Mouse (Mus musculus): Measurements from ENCODE around the gene Wdtc1. TPM values are rescaled to one million over a fixed set of nuclear protein-coding genes. Genes with fewer than 3 reads are reported as not detected.

Wdtc1 gene
- total RNA-seq, 4 experiments from 2014 or later, result 49.0 to 73.2 (median 60.2) TPM

DNA sequence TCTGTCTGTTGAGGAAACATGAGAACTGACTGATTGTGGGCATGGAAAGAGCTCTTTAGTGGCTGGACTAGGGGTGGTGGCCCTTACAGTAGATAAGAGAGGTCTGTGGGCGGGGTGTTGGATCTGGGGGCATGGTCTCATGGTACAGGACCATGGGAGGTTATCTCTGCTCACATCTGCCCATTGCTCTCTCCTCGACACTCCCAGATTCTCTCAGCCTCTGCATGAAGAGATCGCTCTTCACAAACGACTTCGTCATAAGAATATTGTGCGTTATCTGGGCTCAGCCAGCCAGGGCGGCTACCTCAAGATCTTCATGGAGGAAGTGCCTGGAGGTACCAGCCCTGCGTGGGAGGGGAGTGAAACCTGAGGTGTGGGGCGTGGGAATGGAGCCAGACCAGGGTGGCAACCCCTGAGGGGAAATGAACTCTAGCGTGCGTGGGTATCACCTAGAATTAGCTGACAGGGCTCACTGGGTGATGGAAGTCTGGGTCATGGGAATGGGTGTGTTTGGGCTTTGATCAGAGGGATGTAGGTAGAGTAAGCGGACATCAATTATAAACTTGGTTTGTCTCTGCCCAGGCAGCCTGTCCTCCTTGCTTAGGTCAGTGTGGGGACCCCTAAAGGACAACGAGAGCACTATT lies 105.4 kb downstream of the Wdtc1 start:
- DNase-seq, result no peak

DNA sequence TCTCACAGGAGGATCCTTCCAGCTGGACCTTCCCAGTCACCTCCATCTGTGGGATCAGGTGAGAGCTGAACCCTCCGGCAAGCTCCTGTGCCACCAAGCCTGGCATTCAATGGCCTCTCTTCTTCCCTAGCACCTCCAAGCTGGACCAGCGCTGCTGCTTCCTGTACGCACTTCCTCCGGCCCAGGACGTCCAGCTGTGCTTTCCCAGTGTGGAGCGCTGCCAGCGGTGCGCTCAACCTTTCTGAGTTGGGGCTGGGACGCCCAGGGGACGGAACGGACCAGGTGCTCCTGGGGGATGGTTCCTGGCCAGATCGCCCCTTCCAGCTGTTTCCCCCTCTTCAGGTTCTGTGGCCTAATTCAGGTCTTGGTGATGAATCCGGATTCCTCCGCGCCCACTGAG lies 106.2 kb downstream of the Wdtc1 start:
- no peak for DNase-seq

DNA sequence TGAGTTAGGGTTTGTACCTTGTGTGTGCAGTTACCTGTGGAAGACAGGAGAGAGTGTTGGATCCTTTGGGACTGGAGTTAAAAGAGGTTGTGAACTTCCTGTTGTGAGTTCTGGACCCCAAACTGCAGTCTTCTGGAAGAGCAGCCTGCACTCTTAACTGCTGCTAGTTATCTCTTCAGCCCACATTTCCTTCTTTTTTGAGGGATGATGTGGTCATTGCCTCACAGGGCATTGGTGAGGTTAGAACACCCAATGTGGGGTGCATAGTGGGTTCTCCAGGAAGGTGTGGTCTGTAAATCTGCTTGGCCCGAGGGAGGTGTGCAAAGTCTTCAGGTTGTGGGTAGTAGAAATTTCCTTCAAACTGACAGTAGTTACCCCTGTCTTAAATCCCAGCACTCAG lies 109.0 kb downstream of the Wdtc1 start:
- DNase-seq, result no peak

DNA sequence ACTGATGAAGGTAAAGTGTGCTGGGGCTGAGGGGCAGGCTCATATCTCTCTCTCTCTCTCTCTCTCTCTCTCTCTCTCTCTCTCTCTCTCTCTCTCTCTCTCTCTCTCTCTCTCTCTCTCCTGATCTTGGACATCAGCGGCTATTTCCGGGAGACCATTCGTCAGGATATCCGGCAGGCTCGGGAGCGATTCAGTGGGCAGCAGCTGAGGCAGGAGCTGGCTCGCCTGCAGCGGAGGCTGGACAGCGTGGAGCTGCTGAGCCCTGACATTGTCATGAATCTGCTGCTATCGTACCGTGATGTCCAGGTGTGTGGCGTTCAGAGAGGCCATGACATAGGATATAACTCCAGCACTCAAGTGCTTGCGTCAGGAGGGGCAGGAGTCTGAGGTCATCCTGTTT lies 109.7 kb downstream of the Wdtc1 start:
- DNase-seq, result no peak

DNA sequence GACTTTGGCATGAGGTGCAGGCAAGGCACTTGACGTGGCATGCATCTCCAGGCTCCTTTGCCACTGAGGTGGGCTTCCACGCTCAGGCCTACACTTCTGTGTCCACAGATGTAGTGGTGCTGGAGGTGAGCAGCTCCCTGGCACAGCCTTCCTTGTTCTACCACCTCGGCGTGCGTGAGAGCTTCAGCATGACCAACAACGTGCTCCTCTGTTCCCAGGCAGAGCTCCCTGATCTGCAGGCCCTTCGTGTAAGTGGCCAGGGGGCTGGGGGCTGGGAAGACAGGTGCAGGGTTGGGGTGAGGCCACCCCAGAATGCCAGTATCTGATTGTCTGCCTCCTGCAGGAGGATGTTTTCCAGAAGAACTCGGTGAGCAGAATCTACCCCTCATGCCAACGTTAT lies 110.6 kb downstream of the Wdtc1 start:
- DNase-seq, result no peak

Small RNA genes lying within 50 kb of the gene (microRNA-seq; reads per million reads assigned to microRNA genes)
- gene Mir5122, result 1.9 to 5.5 reads per million in 2 experiments

Other genes with a start within 250 kb of the Wdtc1 start
- gene Wasf2, start 223.0 kb downstream of the Wdtc1 start, total RNA-seq (2022), result 100 to 1,000 TPM; 105 to 158 (median 133) TPM
- 1 to 10 TPM in 2 of 4 experiments, under 1 TPM in 2; 0.86 to 1.8 (median 1.4) TPM for gene Cd164l2, start 141.3 kb downstream of the Wdtc1 start, total RNA-seq (2022)
- under 1 TPM in 1 of 4 experiments, not detected in 3; 0.66 TPM for gene Gpr3, start 140.9 kb downstream of the Wdtc1 start, total RNA-seq (2022)
- 10 to 100 TPM; 17.3 to 27.7 (median 19.2) TPM for gene Map3k6, start 112.7 kb downstream of the Wdtc1 start, total RNA-seq (2022)
- 1 to 10 TPM in 3 of 4 experiments, under 1 TPM in 1; 0.92 to 2.0 (median 1.1) TPM for gene Sytl1, start 90.4 kb downstream of the Wdtc1 start, total RNA-seq (2022)
- gene Tmem222, start 75.7 kb downstream of the Wdtc1 start, total RNA-seq (2022), result 10 to 100 TPM; 74.7 to 93.2 (median 83.1) TPM
- 10 to 100 TPM; 50.3 to 83.2 (median 63.5) TPM for gene Slc9a1, start 16.2 kb upstream of the Wdtc1 start, total RNA-seq (2022)
- 10 to 100 TPM in 2 of 4 experiments, 1 to 10 TPM in 2; 1.1 to 14.5 (median 6.0) TPM for gene Tent5b, start 126.7 kb upstream of the Wdtc1 start, total RNA-seq (2022)
- 10 to 100 TPM in 1 of 4 experiments, 1 to 10 TPM in 3; 3.1 to 10.6 (median 6.3) TPM for gene Trnp1, start 145.1 kb upstream of the Wdtc1 start, total RNA-seq (2022)
- gene Kdf1, start 165.5 kb upstream of the Wdtc1 start, total RNA-seq (2022), result 1 to 10 TPM in 3 of 4 experiments, under 1 TPM in 1; 0.90 to 5.9 (median 3.1) TPM
- gene Nudc, start 192.5 kb upstream of the Wdtc1 start, total RNA-seq (2022), result 100 to 1,000 TPM; 135 to 175 (median 167) TPM
- gene Nr0b2, start 199.9 kb upstream of the Wdtc1 start, total RNA-seq (2022), result 10 to 100 TPM; 39.6 to 62.0 (median 48.8) TPM
- 10 to 100 TPM in 2 of 4 experiments, 1 to 10 TPM in 2; 6.1 to 15.6 (median 9.6) TPM for gene Gpatch3, start 221.3 kb upstream of the Wdtc1 start, total RNA-seq (2022)
- 10 to 100 TPM; 17.0 to 19.4 (median 18.5) TPM for gene Gpn2, start 230.9 kb upstream of the Wdtc1 start, total RNA-seq (2022)
- gene Sfn, start 248.7 kb upstream of the Wdtc1 start, total RNA-seq (2022), result 1 to 10 TPM; 2.0 to 3.0 (median 2.3) TPM